Mouse (Mus musculus): ENCODE measurements around the gene Ccdc42.

The Ccdc42 gene

GRCm38 (mm10) chr11:68607046-68607445 is 20.2 kb downstream of the Ccdc42 start:
- TF ChIP-seq GATA4 (IDR thresholded peaks at IDR 0.05; ENCODE audit: insufficient replicate concordance, low read length) = no peak

- no peak for TF ChIP-seq GATA4 (IDR thresholded peaks at IDR 0.05; ENCODE audit: insufficient replicate concordance, low read length)
Observed at GRCm38 (mm10) chr11:68609910-68610566, 23.2 kb downstream of the Ccdc42 start.

GRCm38 (mm10) chr11:68610567-68610947 is 23.7 kb downstream of the Ccdc42 start:
- TF ChIP-seq GATA4 (IDR thresholded peaks at IDR 0.05; ENCODE audit: insufficient replicate concordance, low read length) = no peak

- no peak for TF ChIP-seq GATA4 (IDR thresholded peaks at IDR 0.05; ENCODE audit: insufficient replicate concordance, low read length)
Observed at GRCm38 (mm10) chr11:68613071-68613711, 26.4 kb downstream of the Ccdc42 start.

- TF ChIP-seq GATA4 (IDR thresholded peaks at IDR 0.05; ENCODE audit: insufficient replicate concordance, low read length) = no peak
Observed at GRCm38 (mm10) chr11:68622751-68623150, 35.9 kb downstream of the Ccdc42 start.

- TF ChIP-seq GATA4 (IDR thresholded peaks at IDR 0.05; ENCODE audit: insufficient replicate concordance, low read length) = no peak
Observed at GRCm38 (mm10) chr11:68623225-68623870, 36.5 kb downstream of the Ccdc42 start.

- no peak for TF ChIP-seq GATA4 (IDR thresholded peaks at IDR 0.05; ENCODE audit: insufficient replicate concordance, low read length)
Observed at GRCm38 (mm10) chr11:68623871-68624258, 37.0 kb downstream of the Ccdc42 start.

- TF ChIP-seq GATA4 (IDR thresholded peaks at IDR 0.05; ENCODE audit: insufficient replicate concordance, low read length) = no peak
Observed at GRCm38 (mm10) chr11:68631611-68632316, 44.9 kb downstream of the Ccdc42 start.

- no peak for TF ChIP-seq GATA4 (IDR thresholded peaks at IDR 0.05; ENCODE audit: insufficient replicate concordance, low read length)
Observed at GRCm38 (mm10) chr11:68637861-68638615, 51.2 kb downstream of the Ccdc42 start.

GRCm38 (mm10) chr11:68641361-68641760 is 54.5 kb downstream of the Ccdc42 start:
- TF ChIP-seq GATA4 (IDR thresholded peaks at IDR 0.05; ENCODE audit: insufficient replicate concordance, low read length) = no peak

GRCm38 (mm10) chr11:68644781-68645180 is 58.0 kb downstream of the Ccdc42 start:
- no peak for TF ChIP-seq GATA4 (IDR thresholded peaks at IDR 0.05; ENCODE audit: insufficient replicate concordance, low read length)
